Mouse (Mus musculus) kidney, adult 2 months (tissue): ENCODE measurements around the gene Ppm1f. TPM values are rescaled to one million over a fixed set of nuclear protein-coding genes. Genes with fewer than 3 reads are reported as not detected.

Experiments used
- DNase-seq: peaks from one replicate; pipeline ENCODE4 v3.0.0; 2021
- H3K27ac ChIP-seq: fragments of 200-500 bp; 2 replicates; pipeline ENCODE4 v1.5.1; 2012; ENCODE audit warnings: low read depth, low read length, control low read depth, inconsistent platforms; ENCODE audit not compliant: insufficient read depth
- H3K27me3 ChIP-seq: fragments of 200-500 bp; replicated peaks from 2 replicates; pipeline ENCODE4 v1.6.1; 2012; ENCODE audit warnings: mild to moderate bottlenecking, moderate library complexity, low read length, inconsistent platforms; ENCODE audit not compliant: control insufficient read depth, insufficient read depth
- H3K36me3 ChIP-seq: fragments of 200-500 bp; 2 replicates; pipeline ENCODE4 v1.6.1; 2012; ENCODE audit warnings: mild to moderate bottlenecking, moderate library complexity, low read length, inconsistent platforms; ENCODE audit not compliant: control insufficient read depth, insufficient read depth
- H3K4me1 ChIP-seq: fragments of 200-500 bp; 2 replicates; pipeline ENCODE4 v1.6.1; 2011; ENCODE audit warnings: low read length; ENCODE audit not compliant: control insufficient read depth, insufficient read depth
- H3K4me3 ChIP-seq: fragments of 200-500 bp; 2 replicates; pipeline ENCODE4 v1.5.1; 2011; ENCODE audit warnings: mild to moderate bottlenecking, low read depth, low read length, control low read depth; ENCODE audit not compliant: insufficient read depth
- CTCF ChIP-seq: fragments of 200-500 bp; conservative IDR thresholded peaks from 2 replicates; pipeline ENCODE4 v1.5.1; 2011; ENCODE audit warnings: low read depth, mild to moderate bottlenecking, control low read depth, low read length, moderate library complexity, mixed read lengths; ENCODE audit not compliant: insufficient read depth, insufficient read length
- POLR2A ChIP-seq: fragments of 200-500 bp; IDR thresholded peaks from one replicate; pipeline ENCODE4 v1.6.1; 2011; ENCODE audit warnings: low read depth, low read length, control low read depth
- WGBS: fragments of 180-500 bp; shearing (Covaris S2); methylation state at CpG from one replicate; pipeline ENCODE4 v1.1.7; 2018; 5-methylcytosine and 5-hydroxymethylcytosine counted together
- polyA plus RNA-seq: library from polyadenylated mRNA; depleted of rRNA; stranded (reverse); fragments of >200 nt; gene quantifications from 2 replicates; pipeline ENCODE4 v1.2.3, GENCODE M21; 2012

The Ppm1f gene
- polyA plus RNA-seq, 1 experiment = 15.2 TPM

- no peaks in the 10 kb centered on the region for H3K4me1 ChIP-seq
- H3K4me3 ChIP-seq = no peak overlapping the region
- DNase-seq = no peak
- no peaks in the 10 kb centered on the region for H3K27me3 ChIP-seq
- H3K27ac ChIP-seq = no peak overlapping the region
- H3K36me3 ChIP-seq = peaks cover 16% of the 10 kb centered on the region
- WGBS = 89% methylated on average over 5 of the region's 5 CpGs
- TF ChIP-seq CTCF = no peak
- no peak for TF ChIP-seq POLR2A
These were observed 17.2 kb upstream of the Ppm1f start for GRCm38 (mm10) chr16:16879025-16879424.

- DNase-seq = peak; percentile 43
- Histone ChIP-seq H3K27me3 (no peaks in the 10 kb centered on the region), H3K27ac (no peak overlapping the region), H3K4me3 (no peak overlapping the region), H3K4me1 (no peaks in the 10 kb centered on the region; the same call in 1 of the 2 replicates), H3K36me3 (peaks cover 9% of the 10 kb centered on the region)
- 86% methylated on average over 1 of the region's 1 CpGs for WGBS
- TF ChIP-seq CTCF = no peak
- TF ChIP-seq POLR2A = no peak
These were observed 7.9 kb upstream of the Ppm1f start for GRCm38 (mm10) chr16:16888341-16888740.

- no peak overlapping the region for H3K27ac ChIP-seq
- 94% methylated on average over 7 of the region's 7 CpGs for WGBS
- no peak overlapping the region for H3K4me3 ChIP-seq
- TF ChIP-seq POLR2A (no peak), CTCF (no peak)
- no peaks in the 10 kb centered on the region; the same call in 1 of the 2 replicates for H3K4me1 ChIP-seq
- H3K36me3 ChIP-seq = peaks cover 6% of the 10 kb centered on the region
- no peaks in the 10 kb centered on the region for H3K27me3 ChIP-seq
- no peak for DNase-seq
These were observed 3.9 kb upstream of the Ppm1f start for GRCm38 (mm10) chr16:16892366-16892765.

GRCm38 (mm10) chr16:16896015-16896381 lies 271 bp upstream of the Ppm1f start:
- no peaks in the 10 kb centered on the region for H3K4me1 ChIP-seq
- no peak for DNase-seq
- H3K4me3 ChIP-seq = no peak overlapping the region
- 18% methylated on average over 4 of the region's 4 CpGs for WGBS
- TF ChIP-seq POLR2A = no peak
- no peak for TF ChIP-seq CTCF
- H3K27me3 ChIP-seq = no peaks in the 10 kb centered on the region
- no peaks in the 10 kb centered on the region for H3K36me3 ChIP-seq
- H3K27ac ChIP-seq = no peak overlapping the region

GRCm38 (mm10) chr16:16897056-16897584 lies 851 bp downstream of the Ppm1f start:
- Histone ChIP-seq H3K27ac (peak overlapping the region; percentile 40), H3K27me3 (no peaks in the 10 kb centered on the region), H3K4me3 (peak overlapping the region; percentile 76), H3K36me3 (no peaks in the 10 kb centered on the region), H3K4me1 (no peaks in the 10 kb centered on the region)
- TF ChIP-seq POLR2A (no peak), CTCF (no peak)
- DNase-seq = no peak
- WGBS = 19% methylated on average over 10 of the region's 10 CpGs

- no peak overlapping the region for H3K4me3 ChIP-seq
- peak overlapping the region; percentile 15 for H3K27ac ChIP-seq
- no peaks in the 10 kb centered on the region for H3K27me3 ChIP-seq
- WGBS = 76% methylated on average over 4 of the region's 4 CpGs
- no peak for TF ChIP-seq POLR2A
- TF ChIP-seq CTCF = no peak
- DNase-seq = no peak
- H3K36me3 ChIP-seq = no peaks in the 10 kb centered on the region; the same call in 1 of the 2 replicates
- H3K4me1 ChIP-seq = no peaks in the 10 kb centered on the region
These were observed 6.1 kb downstream of the Ppm1f start for GRCm38 (mm10) chr16:16902329-16902728.

- Histone ChIP-seq H3K36me3 (no peaks in the 10 kb centered on the region; the same call in 1 of the 2 replicates), H3K27ac (no peak overlapping the region), H3K27me3 (no peaks in the 10 kb centered on the region), H3K4me3 (no peak overlapping the region), H3K4me1 (no peaks in the 10 kb centered on the region)
- no peak for DNase-seq
- WGBS = 83% methylated on average over 5 of the region's 5 CpGs
- no peak for TF ChIP-seq POLR2A
- TF ChIP-seq CTCF = no peak
These were observed 6.9 kb downstream of the Ppm1f start for GRCm38 (mm10) chr16:16903188-16903587.
